Mouse (Mus musculus) MEL (cell line): Measurements from ENCODE around the gene Megf9. TPM values are rescaled to one million over a fixed set of nuclear protein-coding genes. Genes with fewer than 3 reads are reported as not detected.
A peak's percentile ranks its signal among the peaks of the same experiment; 100 is the strongest.

Experiments
- DNase-seq: peaks from one replicate; pipeline ENCODE4 v3.0.0; 2011; ENCODE audit warnings: low read depth, low spot score
- H3K27ac ChIP-seq: 2 replicates; pipeline ENCODE4 v1.5.1; 2012; ENCODE audit warnings: low read depth, mild to moderate bottlenecking, control low read depth, low read length, moderate library complexity; ENCODE audit not compliant: control insufficient read depth
- H3K27me3 ChIP-seq, 2 experiments: fragments of 150-350 bp in 1 of 2; sonication (generic) in 1 of 2; 2 replicates each; pipeline ENCODE4 v1.6.1; 2012; ENCODE audit warnings: low read length in 2 of 2, mild to moderate bottlenecking in 2 of 2, improper control_type of control experiment in 1 of 2, moderate library complexity in 1 of 2; ENCODE audit not compliant: insufficient read depth in 2 of 2, control insufficient read depth in 1 of 2
- H3K36me3 ChIP-seq, 2 experiments: 2 replicates each; pipeline ENCODE4 v1.6.1; 2012 to 2014; ENCODE audit warnings: low read length in 2 of 2, improper control_type of control experiment in 1 of 2, inconsistent platforms in 1 of 2, mild to moderate bottlenecking in 1 of 2; ENCODE audit not compliant: insufficient read depth in 2 of 2, control insufficient read depth in 1 of 2
- H3K4me1 ChIP-seq, 2 experiments: fragments of 150-350 bp in 1 of 2; sonication (generic) in 1 of 2; 2 replicates each; pipeline ENCODE4 v1.6.1; 2012; ENCODE audit warnings: low read length in 2 of 2, improper control_type of control experiment in 1 of 2, mild to moderate bottlenecking in 1 of 2; ENCODE audit not compliant: insufficient read depth in 2 of 2, control insufficient read depth in 1 of 2
- H3K4me3 ChIP-seq, 2 experiments: fragments of 150-350 bp in 1 of 2; sonication (generic) in 1 of 2; 2 replicates each; pipeline ENCODE4 v1.5.1; 2012; ENCODE audit warnings: low read depth in 2 of 2, low read length in 2 of 2, mild to moderate bottlenecking in 2 of 2, moderate library complexity in 2 of 2, control low read depth in 1 of 2, improper control_type of control experiment in 1 of 2; ENCODE audit not compliant: control insufficient read depth in 1 of 2, insufficient read depth in 1 of 2
- H3K79me2 ChIP-seq: 2 replicates; pipeline ENCODE4 v1.6.1; 2012; ENCODE audit warnings: mild to moderate bottlenecking, low read length, moderate library complexity; ENCODE audit not compliant: control insufficient read depth, poor library complexity, insufficient read depth
- H3K9ac ChIP-seq: 2 replicates; pipeline ENCODE4 v1.6.1; 2012; ENCODE audit warnings: low read depth, mild to moderate bottlenecking, control low read depth, low read length, moderate library complexity; ENCODE audit not compliant: control insufficient read depth, poor library complexity, severe bottlenecking
- H3K9me3 ChIP-seq: fragments of 150-350 bp; sonication (generic); replicated peaks from 2 replicates; pipeline ENCODE4 v1.6.1; 2012; ENCODE audit warnings: mild to moderate bottlenecking, low read length, improper control_type of control experiment, moderate library complexity; ENCODE audit not compliant: insufficient read depth
- BHLHE40 ChIP-seq: IDR thresholded peaks from 2 replicates; pipeline ENCODE4 v1.6.1; 2012; ENCODE audit warnings: low read depth, mild to moderate bottlenecking, inconsistent platforms, low read length, improper control_type of control experiment, borderline replicate concordance
- CHD1 ChIP-seq: IDR thresholded peaks from 2 replicates; pipeline ENCODE4 v1.6.1; 2012; ENCODE audit warnings: low read depth, mild to moderate bottlenecking, inconsistent platforms, low read length, improper control_type of control experiment
- CHD2 ChIP-seq: IDR thresholded peaks from 2 replicates; pipeline ENCODE4 v1.6.1; 2011; ENCODE audit warnings: low read length, improper control_type of control experiment
- CTCF ChIP-seq, 3 experiments: IDR thresholded peaks in 2 of 3; conservative IDR thresholded peaks in 1 of 3; 2 replicates each; pipeline ENCODE4 v1.5.1; 2011 to 2012; ENCODE audit warnings: low read length in 3 of 3, low read depth in 2 of 3, mild to moderate bottlenecking in 2 of 3, improper control_type of control experiment in 1 of 3, inconsistent platforms in 1 of 3, mixed read lengths in 1 of 3, moderate library complexity in 1 of 3; ENCODE audit not compliant: control insufficient read depth in 1 of 3, insufficient read depth in 1 of 3, poor library complexity in 1 of 3, severe bottlenecking in 1 of 3
- E2F4 ChIP-seq: IDR thresholded peaks from 2 replicates; pipeline ENCODE4 v1.6.1; 2011; ENCODE audit warnings: low read depth, low read length, improper control_type of control experiment, borderline replicate concordance
- EP300 ChIP-seq, 2 experiments: IDR thresholded peaks; 2 replicates each; pipeline ENCODE4 v1.6.1; 2011; ENCODE audit warnings: improper control_type of control experiment in 2 of 2, low read length in 2 of 2, low read depth in 1 of 2, mild to moderate bottlenecking in 1 of 2
- ETS1 ChIP-seq: IDR thresholded peaks from 2 replicates; pipeline ENCODE4 v1.6.1; 2012; ENCODE audit warnings: low read depth, mild to moderate bottlenecking, inconsistent platforms, low read length, improper control_type of control experiment, moderate library complexity
- GATA1 ChIP-seq: IDR thresholded peaks from 2 replicates; pipeline ENCODE4 v1.6.1; 2011; ENCODE audit warnings: low read depth, low read length, improper control_type of control experiment
- HCFC1 ChIP-seq: IDR thresholded peaks from 2 replicates; pipeline ENCODE4 v1.6.1; 2012; ENCODE audit warnings: low read depth, mild to moderate bottlenecking, inconsistent platforms, low read length, improper control_type of control experiment, moderate library complexity
- JUND ChIP-seq: IDR thresholded peaks from 2 replicates; pipeline ENCODE4 v1.6.1; 2011; ENCODE audit warnings: low read depth, mild to moderate bottlenecking, improper control_type of control experiment, low read length
- KAT2A ChIP-seq: conservative IDR thresholded peaks from 2 replicates; pipeline ENCODE4 v1.6.1; 2012; ENCODE audit warnings: low read depth, low read length, improper control_type of control experiment, inconsistent platforms
- MAFK ChIP-seq: IDR thresholded peaks from 2 replicates; pipeline ENCODE4 v1.6.1; 2011; ENCODE audit warnings: low read depth, mild to moderate bottlenecking, low read length, improper control_type of control experiment, borderline replicate concordance
- MAX ChIP-seq: IDR thresholded peaks from 2 replicates; pipeline ENCODE4 v1.6.1; 2011; ENCODE audit warnings: low read length, improper control_type of control experiment
- MAZ ChIP-seq: IDR thresholded peaks from 2 replicates; pipeline ENCODE4 v1.6.1; 2012; ENCODE audit warnings: low read depth, mild to moderate bottlenecking, inconsistent platforms, low read length, improper control_type of control experiment
- MXI1 ChIP-seq: IDR thresholded peaks from 2 replicates; pipeline ENCODE4 v1.6.1; 2011; ENCODE audit warnings: mild to moderate bottlenecking, low read depth, low read length, improper control_type of control experiment
- MYB ChIP-seq: IDR thresholded peaks from 2 replicates; pipeline ENCODE4 v1.6.1; 2011; ENCODE audit warnings: mild to moderate bottlenecking, low read depth, low read length, improper control_type of control experiment
- MYC ChIP-seq: IDR thresholded peaks from 2 replicates; pipeline ENCODE4 v1.6.1; 2011; ENCODE audit warnings: low read depth, mild to moderate bottlenecking, low read length, improper control_type of control experiment, moderate library complexity
- NELFE ChIP-seq: IDR thresholded peaks from 2 replicates; pipeline ENCODE4 v1.6.1; 2011; ENCODE audit warnings: low read depth, low read length, improper control_type of control experiment
- POLR2AphosphoS5 ChIP-seq: IDR thresholded peaks from 2 replicates; pipeline ENCODE4 v1.6.1; 2012; ENCODE audit warnings: low read depth, borderline replicate concordance, mild to moderate bottlenecking, inconsistent platforms, low read length, moderate library complexity, mixed read lengths
- RCOR1 ChIP-seq: IDR thresholded peaks from 2 replicates; pipeline ENCODE4 v1.6.1; 2012; ENCODE audit warnings: low read depth, mild to moderate bottlenecking, inconsistent platforms, low read length, improper control_type of control experiment
- SMC3 ChIP-seq: IDR thresholded peaks from 2 replicates; pipeline ENCODE4 v1.6.1; 2011; ENCODE audit warnings: low read depth, low read length, improper control_type of control experiment
- TBP ChIP-seq: IDR thresholded peaks from 2 replicates; pipeline ENCODE4 v1.8.0; 2011; ENCODE audit warnings: low read depth, low read length, improper control_type of control experiment
- TCF12 ChIP-seq: IDR thresholded peaks from 2 replicates; pipeline ENCODE4 v1.6.1; 2014; ENCODE audit warnings: low read depth, mild to moderate bottlenecking, inconsistent platforms, low read length, improper control_type of control experiment, moderate library complexity
- UBTF ChIP-seq: IDR thresholded peaks from 2 replicates; pipeline ENCODE4 v1.6.1; 2012; ENCODE audit warnings: low read depth, mild to moderate bottlenecking, inconsistent platforms, low read length, improper control_type of control experiment, moderate library complexity, borderline replicate concordance; ENCODE audit not compliant: insufficient read depth
- ZNF384 ChIP-seq: IDR thresholded peaks from 2 replicates; pipeline ENCODE4 v1.6.1; 2012; ENCODE audit warnings: low read depth, mild to moderate bottlenecking, inconsistent platforms, low read length, improper control_type of control experiment
- polyA plus RNA-seq, 2 experiments: library from polyadenylated mRNA; stranded (reverse) in 1 of 2; unstranded in 1 of 2; fragments of >175 nt in 1 of 2; fragments of >200 nt in 1 of 2; gene quantifications; 2 replicates each; pipeline versions ENCODE4 v1.2.1 to v1.2.4; 2012; ENCODE audit warnings: low replicate concordance in 2 of 2, low read depth in 1 of 2; ENCODE audit not compliant: insufficient read length in 2 of 2, insufficient read depth in 1 of 2, missing spikeins in 1 of 2
- total RNA-seq: library from RNA; depleted of rRNA; stranded (reverse); fragments of 300-350 nt; gene quantifications from 2 replicates; pipeline ENCODE4 v1.2.3, GENCODE M21; 2012

Megf9 gene
- total and polyA plus RNA-seq, 3 experiments, result 2.1 to 3.2 TPM; not detected in 1

- Histone ChIP-seq H3K4me3 (no peak overlapping the region), H3K27me3 (no peaks in the 10 kb centered on the region; a peak in 2 of 4 replicates), H3K79me2 (no peaks in the 10 kb centered on the region), H3K9me3 (no peaks in the 10 kb centered on the region), H3K4me1 (no peaks in the 10 kb centered on the region), H3K27ac (no peak overlapping the region), H3K9ac (no peak overlapping the region), H3K36me3 (no peaks in the 10 kb centered on the region)
- no peak for DNase-seq
- TF ChIP-seq CTCF (IDR thresholded peaks at IDR 0.05 in 2 of 3, conservative IDR thresholded peaks at IDR 0.05 in 1 of 3; ENCODE audit: control insufficient read depth in 1 of 3, insufficient read depth in 1 of 3, low read depth in 2 of 3, low read length in 3 of 3, poor library complexity in 1 of 3, severe bottlenecking in 1 of 3) (no peak), EP300 (IDR thresholded peaks at IDR 0.05; ENCODE audit: low read depth in 1 of 2, low read length in 2 of 2) (no peak), SMC3 (no peak), MXI1 (no peak), MYB (no peak), CHD2 (no peak), MAFK (no peak), RCOR1 (no peak), GATA1 (no peak), MAX (no peak), MAZ (no peak), ETS1 (no peak), TCF12 (no peak), UBTF (no peak)
Observed at GRCm38 (mm10) chr4:70420202-70420601, 114.6 kb downstream of the Megf9 start.

- H3K79me2 ChIP-seq, result peaks cover 8% of the 10 kb centered on the region
- H3K9ac ChIP-seq, result no peak overlapping the region
- no peak for DNase-seq
- H3K27ac ChIP-seq, result no peak overlapping the region
- no peak overlapping the region for H3K4me3 ChIP-seq
- H3K27me3 ChIP-seq, result no peaks in the 10 kb centered on the region; a peak in 1 of 4 replicates
- H3K36me3 ChIP-seq, result peaks cover 0 to 7% of the 10 kb centered on the region in 2 experiments; a peak in 2 of 4 replicates
- TF ChIP-seq MAX, result no peak
- TF ChIP-seq ETS1, result 0 out of 2 replicates have a peak, but pooled peaks have one; percentile 32
- H3K9me3 ChIP-seq, result no peaks in the 10 kb centered on the region
- no peaks in the 10 kb centered on the region for H3K4me1 ChIP-seq
Observed at GRCm38 (mm10) chr4:70412126-70412525, 122.7 kb downstream of the Megf9 start.

DNA sequence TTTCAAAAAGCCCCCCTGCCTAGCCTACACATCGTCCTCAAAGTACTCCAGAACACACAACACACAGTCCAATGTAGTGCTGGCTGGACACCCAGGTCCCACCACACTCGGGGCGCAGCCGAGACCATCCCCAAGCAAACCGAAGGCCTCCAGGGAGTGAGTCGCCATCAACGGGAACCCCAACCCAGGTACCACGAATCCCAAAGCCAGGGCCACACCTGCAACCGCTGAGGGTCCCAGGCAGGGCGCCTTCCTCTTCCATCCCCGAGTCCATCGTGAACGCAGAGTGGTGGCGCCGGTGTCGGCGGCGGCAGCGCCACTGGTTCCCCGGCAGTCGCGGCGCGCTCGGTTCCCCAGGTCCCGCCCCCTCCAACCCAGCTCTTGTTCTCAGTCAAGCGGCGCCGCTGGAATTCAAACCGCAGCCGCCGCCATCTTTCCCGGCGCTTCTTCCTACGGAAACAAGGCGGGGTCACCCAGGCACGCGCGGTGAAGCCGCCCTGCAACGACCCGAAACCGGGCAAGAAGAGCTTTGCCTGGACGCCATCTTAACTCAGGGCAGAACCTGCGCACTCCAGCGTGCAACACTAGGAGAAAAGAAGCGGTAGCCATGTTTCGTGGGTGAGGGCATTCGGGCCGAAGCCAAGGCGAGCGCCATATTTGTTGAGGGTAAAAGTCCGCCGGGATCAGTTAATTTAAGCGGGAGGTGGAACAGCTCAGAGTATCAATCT, 124.6 kb downstream of the Megf9 start, which contains the start of gene Cdk5rap2:
Cdk5rap2 (minus strand) TSS at position 450 of the 728 bp plus-strand sequence.
- Histone ChIP-seq H3K36me3 (peaks cover 0 to 7% of the 10 kb centered on the region in 2 experiments; a peak in 2 of 4 replicates), H3K27me3 (no peaks in the 10 kb centered on the region; a peak in 1 of 4 replicates), H3K4me3 (peak within 1 kb of the TSS; percentile 67 to 99), H3K9me3 (no peaks in the 10 kb centered on the region), H3K4me1 (no peaks in the 10 kb centered on the region), H3K27ac (peak within 1 kb of the TSS; percentile 82), H3K79me2 (peaks cover 8% of the 10 kb centered on the region), H3K9ac (peak within 1 kb of the TSS; percentile 83)
- DNase-seq, result peak; percentile 98
- peak; percentile 96 for TF ChIP-seq KAT2A
- no peak for TF ChIP-seq GATA1
- TF ChIP-seq POLR2AphosphoS5, result no peak
- TF ChIP-seq BHLHE40, result no peak
- peak; percentile 44 for TF ChIP-seq NELFE
- TF ChIP-seq TBP, result peak; percentile 69
- peak; percentile 98 for TF ChIP-seq HCFC1
- peak; percentile 52 for TF ChIP-seq MAX
- TF ChIP-seq ZNF384, result no peak
- no peak; the same call in 1 of the 2 replicates for TF ChIP-seq CHD1
- no peak for TF ChIP-seq JUND
- TF ChIP-seq EP300 (IDR thresholded peaks at IDR 0.05; ENCODE audit: low read depth in 1 of 2, low read length in 2 of 2), result peak in 1 of 2 experiments; percentile 51; a peak in 2 of 4 replicates
- TF ChIP-seq MYC, result no peak
- TF ChIP-seq E2F4, result peak; percentile 70; the same call in 1 of the 2 replicates
- TF ChIP-seq UBTF, result 0 out of 2 replicates have a peak, but pooled peaks have one; percentile 55
